Mouse (Mus musculus): ENCODE measurements around the gene Tuba4a.

Tuba4a gene

GRCm38 (mm10) chr1:75214886-75215285 lies 4.8 kb downstream of the Tuba4a start:
- in situ Hi-C loops (cut with MboI; ENCODE audit: unreplicated experiment in 2 of 2) = no loop called here

DNA sequence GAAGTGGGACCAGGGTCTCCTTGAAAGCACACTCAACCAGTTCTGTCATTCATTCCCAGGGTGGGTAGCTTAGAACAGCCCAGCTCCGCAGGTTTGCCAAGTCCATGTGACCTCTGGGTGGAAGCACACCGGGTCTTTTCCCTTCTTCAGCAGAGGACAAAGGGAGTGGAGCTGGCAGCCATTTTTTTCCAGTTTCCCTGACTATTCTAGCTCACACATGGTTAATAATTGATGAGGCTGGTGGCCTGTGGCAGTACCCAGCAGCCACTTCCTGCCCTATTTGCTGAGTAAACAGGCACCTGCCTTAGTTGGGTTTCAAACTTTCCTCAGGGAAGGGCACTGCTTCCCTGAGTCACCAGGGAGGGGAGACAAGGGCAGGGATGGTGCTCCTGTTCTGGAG lies 5.2 kb downstream of the Tuba4a start:
- in situ Hi-C loops (cut with MboI; ENCODE audit: unreplicated experiment in 2 of 2) = no loop called here

- in situ Hi-C loops (cut with MboI; ENCODE audit: unreplicated experiment in 2 of 2) = no loop called here
Observed at GRCm38 (mm10) chr1:75213096-75213495, 6.6 kb downstream of the Tuba4a start.

- in situ Hi-C loops (cut with MboI; ENCODE audit: unreplicated experiment in 2 of 2) = no loop called here
Observed at GRCm38 (mm10) chr1:75212542-75212941, 7.1 kb downstream of the Tuba4a start.

DNA sequence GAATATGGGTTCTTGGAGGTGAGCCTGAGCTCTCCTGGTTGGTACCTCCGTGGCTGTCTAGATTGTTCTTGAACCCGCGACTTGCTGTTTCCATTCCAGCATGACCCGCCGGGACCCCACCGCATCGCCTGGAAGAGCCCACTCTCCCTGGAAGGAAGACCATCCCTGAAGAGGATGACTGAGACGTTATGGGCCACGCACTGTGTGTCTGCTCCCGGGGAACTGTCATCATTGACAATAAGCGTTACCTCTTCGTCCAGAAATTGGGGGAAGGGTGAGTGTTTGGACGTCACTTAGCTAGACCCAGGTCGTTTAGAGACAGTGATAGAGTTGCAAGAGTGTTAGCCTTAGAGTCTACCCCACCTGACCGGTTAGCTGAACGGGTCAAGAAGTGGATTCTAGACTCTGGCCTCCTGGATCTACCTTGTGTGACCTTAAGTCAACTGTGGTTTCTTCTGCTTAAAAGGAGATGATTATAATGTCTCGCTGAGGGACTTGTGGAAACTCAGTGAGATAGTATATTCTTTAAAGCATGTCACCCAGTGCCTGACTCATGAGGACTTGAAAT lies 8.4 kb downstream of the Tuba4a start:
- in situ Hi-C loops (cut with MboI; ENCODE audit: unreplicated experiment in 2 of 2) = no loop called here

- in situ Hi-C loops (cut with MboI; ENCODE audit: unreplicated experiment in 2 of 2) = no loop called here
Observed at GRCm38 (mm10) chr1:75210136-75211087, 9.3 kb downstream of the Tuba4a start, which contains the start of the genes Glb1l and Stk16. Gene Glb1l, minus strand, starts transcription at chr1:75210813. Gene Stk16, plus strand, starts transcription at chr1:75210838.

GRCm38 (mm10) chr1:75208967-75209678 lies 10.5 kb downstream of the Tuba4a start:
- in situ Hi-C loops (cut with MboI; ENCODE audit: unreplicated experiment in 2 of 2) = no loop called here

GRCm38 (mm10) chr1:75201236-75201635 lies 18.4 kb downstream of the Tuba4a start:
- in situ Hi-C loops (cut with MboI; ENCODE audit: unreplicated experiment in 2 of 2) = no loop called here

- in situ Hi-C loops (cut with MboI; ENCODE audit: unreplicated experiment in 2 of 2) = no loop called here
Observed at GRCm38 (mm10) chr1:75192452-75192851, 27.2 kb downstream of the Tuba4a start.

GRCm38 (mm10) chr1:75191622-75192402 lies 27.9 kb downstream of the Tuba4a start, which contains the start of the genes Ankzf1 and Atg9a:
Gene Ankzf1, plus strand, starts transcription at chr1:75192151.
Gene Atg9a, minus strand, starts transcription at chr1:75192196.
- in situ Hi-C loops (cut with MboI; ENCODE audit: unreplicated experiment in 2 of 2) = no loop called here

- in situ Hi-C loops (cut with MboI; ENCODE audit: unreplicated experiment in 2 of 2) = no loop called here
Observed at GRCm38 (mm10) chr1:75191258-75191621, 28.4 kb downstream of the Tuba4a start.

GRCm38 (mm10) chr1:75190577-75190976 lies 29.1 kb downstream of the Tuba4a start:
- in situ Hi-C loops (cut with MboI; ENCODE audit: unreplicated experiment in 2 of 2) = no loop called here

DNA sequence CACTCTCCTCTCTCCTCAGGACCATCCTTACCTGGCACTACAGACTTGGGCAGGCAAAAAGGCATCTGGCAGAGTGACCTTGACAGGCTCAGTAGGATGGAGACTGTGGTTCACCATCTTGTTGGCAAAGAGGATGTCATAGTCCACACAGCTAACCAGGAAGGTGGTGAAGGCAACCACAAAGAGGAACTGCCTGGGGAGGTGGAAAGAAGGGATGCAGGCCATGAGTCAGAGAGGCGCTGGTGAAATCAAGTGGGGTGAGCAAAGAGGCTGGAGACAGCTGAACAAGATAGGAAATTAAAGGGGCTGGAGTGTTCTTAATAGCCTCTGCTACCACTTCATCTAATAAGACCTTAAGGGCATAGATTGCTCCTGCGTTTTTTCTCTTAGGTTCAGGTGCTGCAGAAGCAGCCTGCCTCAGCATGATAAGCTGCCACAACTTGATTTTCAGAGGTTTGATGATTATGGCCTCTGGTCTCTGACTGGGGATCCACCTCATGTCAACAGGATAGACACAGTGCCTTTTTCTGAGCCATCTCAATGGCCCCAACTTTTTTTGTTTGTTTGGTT lies 31.7 kb downstream of the Tuba4a start:
- in situ Hi-C loops (cut with MboI; ENCODE audit: unreplicated experiment in 2 of 2) = no loop called here

- in situ Hi-C loops (cut with MboI; ENCODE audit: unreplicated experiment in 2 of 2) = no loop called here
Observed at GRCm38 (mm10) chr1:75187126-75187525, 32.5 kb downstream of the Tuba4a start.

GRCm38 (mm10) chr1:75185495-75185894 lies 34.2 kb downstream of the Tuba4a start:
- in situ Hi-C loops (cut with MboI; ENCODE audit: unreplicated experiment in 2 of 2) = no loop called here

- in situ Hi-C loops (cut with MboI; ENCODE audit: unreplicated experiment in 2 of 2) = loop anchor here (5.0 kb wide), 1 partner anchor 70 kb away; no protein-coding TSS in a partner anchor
Observed at GRCm38 (mm10) chr1:75182160-75182559, 37.5 kb downstream of the Tuba4a start.

GRCm38 (mm10) chr1:75181377-75181870 lies 38.2 kb downstream of the Tuba4a start:
- in situ Hi-C loops (cut with MboI; ENCODE audit: unreplicated experiment in 2 of 2) = loop anchor here (5.0 kb wide), 1 partner anchor 71 kb away; no protein-coding TSS in a partner anchor

- in situ Hi-C loops (cut with MboI; ENCODE audit: unreplicated experiment in 2 of 2) = loop anchor here (5.0 kb wide), 1 partner anchor 72 kb away; no protein-coding TSS in a partner anchor
Observed at GRCm38 (mm10) chr1:75180741-75181140, 38.9 kb downstream of the Tuba4a start.

- in situ Hi-C loops (cut with MboI; ENCODE audit: unreplicated experiment in 2 of 2) = loop anchor here (5.0 kb wide), 1 partner anchor 72 kb away; no protein-coding TSS in a partner anchor
Observed at GRCm38 (mm10) chr1:75180105-75180590, 39.5 kb downstream of the Tuba4a start, which contains the start of gene Abcb6. Gene Abcb6, minus strand, starts transcription at chr1:75180392.
